Mouse (Mus musculus) cerebellum, postnatal 10 days (tissue): ENCODE results near the gene Gtf2ird1.
"Not testable (repeated sequence)": the region's sequence is repeated elsewhere in the genome, so short reads cannot be mapped to it uniquely, and the experiment has no call there.

Source experiments
- DNase-seq, 2 experiments: peaks; one replicate each; pipeline ENCODE4 v3.0.0; 2021; ENCODE audit warnings: mixed read lengths in 2 of 2

Gtf2ird1 gene

DNA sequence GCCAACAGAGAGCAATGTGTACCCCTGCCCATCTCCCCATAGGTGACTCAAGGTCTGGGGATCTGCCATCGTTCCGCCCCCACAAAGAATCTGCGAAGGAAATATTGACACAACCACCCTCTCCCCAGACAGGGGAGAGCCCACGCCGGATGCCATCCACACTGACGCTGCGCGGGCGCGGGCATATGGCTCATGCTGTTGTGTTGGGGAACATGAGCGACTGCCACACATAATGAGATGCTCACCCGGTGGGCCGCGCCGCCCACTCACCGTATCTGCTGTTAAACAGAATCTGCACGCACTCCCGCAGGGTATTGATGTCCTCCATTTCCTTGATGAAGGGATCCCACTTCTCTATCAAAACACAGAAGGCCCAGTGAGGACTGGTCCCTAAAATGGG lies 54.7 kb downstream of the Gtf2ird1 start:
- DNase-seq, result no peak

DNA sequence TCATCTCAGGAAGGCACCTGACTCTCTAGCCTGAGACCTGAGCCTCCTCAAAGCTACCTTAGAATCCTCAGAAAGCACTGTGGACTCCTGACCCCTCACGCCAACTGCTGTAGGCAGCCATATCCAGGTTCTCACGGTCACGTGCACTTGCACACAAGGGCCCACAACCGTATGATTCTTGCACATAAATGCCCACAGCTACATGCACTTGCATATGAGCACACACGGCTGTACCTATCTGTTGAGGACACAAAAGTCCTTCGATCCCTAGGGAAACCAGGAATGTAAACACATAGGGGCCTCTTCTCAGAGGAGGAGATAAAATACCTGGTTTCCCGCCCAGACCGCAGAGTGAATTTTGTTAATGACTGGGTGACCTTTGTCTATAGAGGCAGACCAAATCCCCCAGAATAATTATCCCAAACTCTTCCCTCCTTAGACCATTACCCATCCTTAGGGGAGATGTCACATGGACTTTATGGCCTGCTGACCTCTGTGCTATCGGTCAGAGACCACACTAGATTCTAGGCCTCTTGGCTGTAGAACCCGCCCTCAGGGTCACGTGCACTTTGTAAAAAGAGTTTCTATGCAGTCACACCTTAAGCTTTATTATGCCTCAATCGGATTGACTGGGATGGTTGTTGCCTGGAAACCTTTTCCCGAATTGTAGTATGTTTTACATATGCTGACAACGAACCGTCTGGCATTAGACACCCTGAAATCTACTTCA lies 58.9 kb downstream of the Gtf2ird1 start:
- no peak for DNase-seq

DNA sequence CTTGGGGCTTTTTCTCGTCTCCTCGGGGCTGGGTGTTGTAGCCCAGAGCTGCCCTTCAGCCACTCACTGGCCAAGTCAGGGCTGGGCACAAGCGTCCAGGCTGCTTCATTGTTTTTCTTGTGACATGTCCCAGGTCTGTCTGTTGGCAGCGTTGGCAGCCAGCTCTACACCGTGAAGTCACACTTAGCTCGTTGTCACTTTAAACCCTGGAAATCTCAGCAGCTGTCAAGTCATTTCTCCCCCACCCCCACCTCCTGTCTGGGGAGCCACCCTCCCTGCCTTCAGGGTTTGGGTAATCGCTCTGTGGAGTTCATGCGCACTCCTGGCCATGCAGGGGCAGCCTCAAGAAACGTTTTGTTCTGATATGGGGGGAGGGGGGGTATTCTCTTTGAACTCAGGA lies 60.0 kb downstream of the Gtf2ird1 start:
- DNase-seq, result no peak

DNA sequence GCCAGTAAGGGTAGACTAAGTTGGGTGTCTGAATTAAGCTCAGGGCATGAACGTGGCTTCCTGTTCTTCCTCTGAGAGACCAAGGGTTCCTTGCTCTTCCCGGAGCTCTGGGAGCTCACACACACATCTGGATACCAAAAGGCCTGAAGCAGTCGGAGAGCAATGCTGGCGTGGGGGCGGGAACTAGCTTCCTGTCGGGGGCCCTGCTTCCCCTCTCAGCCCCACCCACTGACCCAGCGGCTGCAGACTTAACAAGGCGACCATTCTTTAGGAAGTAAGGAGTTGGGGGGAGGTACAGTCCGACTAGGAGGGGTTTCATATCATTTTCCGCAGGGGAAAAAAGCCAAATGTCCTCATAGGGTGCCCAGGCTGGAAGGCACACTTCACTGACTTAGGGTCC lies 61.9 kb downstream of the Gtf2ird1 start:
- DNase-seq, result peak in 1 of 2 experiments; percentile 24

DNA sequence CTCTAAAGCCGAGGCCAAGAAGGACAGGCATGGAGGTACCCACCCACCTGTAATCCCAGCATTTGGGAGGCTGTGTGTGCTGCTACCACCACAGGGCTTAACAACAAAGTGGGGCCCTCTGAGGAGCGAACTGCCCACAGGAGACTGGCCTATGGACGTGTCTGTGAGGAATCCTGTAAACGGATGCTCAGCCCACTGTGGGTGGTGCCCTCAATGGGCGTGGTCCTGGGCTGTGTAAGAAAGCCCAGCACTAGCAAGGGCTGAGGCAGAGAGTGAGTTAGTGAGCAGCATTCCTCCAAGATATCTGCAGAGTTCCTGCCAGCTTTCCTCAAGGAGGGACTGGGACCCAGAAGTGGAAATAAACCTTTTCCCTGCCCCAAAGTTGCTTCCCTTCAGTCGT lies 62.9 kb downstream of the Gtf2ird1 start:
- no peak for DNase-seq

DNA sequence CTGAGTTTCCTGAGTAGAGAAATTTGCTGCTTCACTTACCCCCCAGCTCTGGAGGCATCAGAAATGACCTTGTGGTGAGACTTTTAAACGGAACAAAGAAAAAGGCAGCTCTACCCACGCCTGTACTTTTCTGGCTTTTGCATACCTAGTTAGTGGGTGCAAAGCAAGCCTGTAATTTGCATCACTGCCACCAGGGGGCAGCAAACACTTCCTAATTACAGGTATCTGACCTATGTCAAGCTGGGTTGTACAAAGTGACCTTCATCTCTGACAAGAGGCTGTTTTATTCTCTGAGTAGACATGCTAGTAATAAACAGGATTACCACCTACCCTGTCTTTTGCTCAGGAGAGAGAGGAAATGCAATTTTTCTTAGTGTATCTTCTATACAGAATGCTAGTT lies 71.4 kb downstream of the Gtf2ird1 start:
- DNase-seq, result peak; percentile 87 to 92

DNA sequence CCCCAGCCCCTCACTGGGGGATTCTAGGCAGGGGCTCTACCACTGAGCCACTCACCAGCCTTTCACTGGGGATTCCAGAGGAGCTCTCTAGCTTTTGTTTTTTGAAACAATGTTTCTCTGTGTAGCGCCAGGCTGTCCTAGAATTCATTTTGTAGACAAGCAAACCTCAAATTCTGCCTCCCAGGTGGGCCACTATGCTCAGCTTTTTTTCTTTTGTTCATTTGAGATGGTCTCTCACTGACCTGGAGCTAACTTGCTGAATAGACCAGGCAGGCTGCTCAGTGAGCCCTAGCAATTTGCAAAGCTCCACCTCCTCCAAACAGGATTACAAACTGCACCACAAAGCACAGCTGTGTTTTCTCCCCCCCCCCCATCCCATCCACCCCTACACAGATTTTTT lies 81.3 kb downstream of the Gtf2ird1 start:
- no peak for DNase-seq

DNA sequence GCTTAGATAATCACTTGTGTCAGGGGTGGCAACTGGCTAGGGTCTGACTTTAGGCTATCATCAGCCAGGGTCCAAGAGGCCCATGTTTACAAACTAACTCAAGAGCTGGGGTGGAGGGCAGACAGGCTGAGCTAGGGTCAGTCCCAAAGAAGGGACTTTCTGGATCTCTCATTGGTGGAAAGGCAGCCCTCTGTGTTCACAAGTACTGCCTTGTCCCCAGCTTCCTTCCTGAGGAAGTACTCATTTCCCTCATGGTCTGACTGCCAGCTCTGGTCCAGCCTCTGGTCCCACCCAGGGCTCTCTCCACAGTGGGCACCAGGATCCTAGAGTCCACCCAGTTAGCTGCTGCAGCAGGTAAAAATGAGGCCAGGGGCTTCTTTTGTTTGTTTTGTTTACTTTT lies 82.0 kb downstream of the Gtf2ird1 start:
- no peak for DNase-seq

DNA sequence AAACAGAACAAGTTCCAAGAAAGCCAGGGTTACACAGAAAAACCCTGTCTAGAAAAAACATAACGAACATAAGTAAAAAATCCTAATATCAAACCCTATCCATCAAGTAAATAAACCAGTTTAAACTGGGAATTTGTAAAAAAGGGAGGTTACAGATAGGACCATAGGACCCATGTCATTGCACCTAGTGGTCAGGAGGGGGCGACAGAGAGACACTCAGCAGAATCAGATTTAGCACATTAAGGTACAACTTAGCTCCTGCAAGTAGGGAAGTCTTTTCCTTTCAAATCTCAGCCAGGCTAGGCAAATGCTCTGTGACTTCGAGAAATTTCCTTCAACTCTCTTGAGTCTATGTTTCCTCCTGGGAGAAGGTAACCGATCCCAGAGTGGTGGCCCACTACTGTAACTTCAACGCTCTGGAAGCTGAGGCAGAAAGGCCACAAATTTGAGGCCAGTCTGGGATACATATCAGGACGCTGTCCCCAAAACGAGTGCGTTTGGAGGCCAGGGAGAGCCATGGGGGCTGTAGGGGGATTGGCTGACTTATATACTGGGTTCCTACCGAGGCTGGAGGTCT lies 82.5 kb downstream of the Gtf2ird1 start:
- peak; percentile 69 to 72 for DNase-seq

DNA sequence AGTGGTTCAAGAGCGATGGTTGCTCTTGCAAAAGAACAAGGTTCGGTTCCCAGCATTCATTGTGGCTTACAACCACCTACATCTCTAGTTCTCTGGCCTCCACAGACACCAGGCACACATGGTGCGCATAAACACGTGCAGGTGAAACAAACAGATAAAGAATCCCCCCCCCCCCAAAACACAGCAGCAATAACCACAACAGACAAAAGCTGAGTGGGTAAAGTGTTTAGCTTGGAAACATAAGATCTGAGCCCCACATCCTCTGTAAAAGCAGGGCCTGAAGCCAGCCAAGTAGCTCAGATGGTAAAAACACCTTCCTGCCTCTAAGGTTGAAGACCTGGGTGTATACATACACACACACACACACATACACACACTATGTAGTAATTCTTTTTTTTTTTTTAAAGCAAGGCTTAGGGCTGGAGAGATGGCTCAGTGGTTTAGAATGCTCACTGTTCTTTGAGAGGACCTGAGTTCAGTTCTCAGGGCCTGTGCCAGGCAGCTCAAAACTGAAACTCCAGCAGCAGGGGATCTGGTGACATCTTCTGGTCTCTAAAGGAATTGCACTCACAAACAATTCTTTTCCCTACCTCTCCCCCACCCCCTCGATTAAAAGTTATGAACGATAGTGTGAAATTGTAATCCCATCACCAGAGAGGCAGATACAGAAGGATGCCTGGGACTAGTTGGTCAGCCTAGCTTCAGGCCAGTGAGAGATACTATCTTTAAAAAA lies 83.4 kb downstream of the Gtf2ird1 start:
- DNase-seq, result no peak

DNA sequence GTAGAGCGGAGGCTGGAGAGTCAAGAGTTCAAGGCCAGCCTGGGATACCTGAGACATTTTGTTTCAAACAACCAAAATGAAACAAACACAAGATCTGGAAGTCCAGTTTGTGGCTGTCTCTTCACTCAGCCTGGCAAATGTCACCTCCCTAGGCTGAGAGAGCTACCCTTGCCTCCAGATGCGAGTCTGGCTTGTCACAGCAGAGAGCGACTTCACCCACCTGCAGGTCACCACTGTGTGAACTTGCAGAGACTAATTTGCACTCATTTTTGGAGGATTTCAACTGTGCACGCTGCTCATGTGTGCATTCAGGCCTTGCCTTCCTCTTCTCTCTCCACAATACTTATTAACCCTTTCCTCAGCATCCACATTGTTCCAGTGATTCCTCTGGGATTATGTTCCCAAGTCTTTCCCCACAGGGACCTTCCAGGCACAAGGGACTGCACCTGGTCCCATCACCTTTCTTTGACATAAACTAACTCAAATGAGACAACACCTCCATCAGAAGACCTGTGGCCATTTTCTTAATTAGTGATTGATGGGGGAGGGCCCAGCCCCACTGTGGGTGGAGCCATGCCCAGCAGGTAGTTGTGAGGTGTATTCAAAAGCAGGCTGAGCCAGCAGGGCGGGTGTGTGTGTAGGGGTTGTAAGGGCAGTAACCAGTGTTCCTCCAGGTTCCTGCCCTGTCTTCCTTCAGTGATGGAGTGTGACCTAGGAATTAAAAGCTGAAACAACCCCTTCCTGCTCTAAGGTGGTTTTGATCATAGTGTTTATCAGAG lies 84.8 kb downstream of the Gtf2ird1 start:
- no peak for DNase-seq

DNA sequence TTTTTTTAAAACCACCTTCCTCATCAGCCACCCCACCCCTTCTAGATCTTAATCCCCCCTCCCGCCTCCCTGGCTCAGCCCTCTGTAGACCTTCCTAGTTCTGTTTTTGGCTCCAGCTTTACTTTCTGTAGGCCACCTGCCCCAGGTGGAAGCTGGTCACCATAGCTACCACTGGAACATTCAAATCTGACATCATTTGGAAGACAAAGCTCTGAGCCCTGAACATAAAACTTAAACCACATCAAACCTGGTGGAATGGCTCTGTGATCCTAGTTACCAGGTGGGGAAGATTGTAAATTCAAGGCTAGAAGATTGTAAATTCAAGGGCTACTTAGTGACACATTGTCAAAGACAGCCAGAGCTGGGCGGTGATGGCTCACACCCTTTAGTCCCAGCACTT lies 85.7 kb downstream of the Gtf2ird1 start:
- DNase-seq, result no peak

DNA sequence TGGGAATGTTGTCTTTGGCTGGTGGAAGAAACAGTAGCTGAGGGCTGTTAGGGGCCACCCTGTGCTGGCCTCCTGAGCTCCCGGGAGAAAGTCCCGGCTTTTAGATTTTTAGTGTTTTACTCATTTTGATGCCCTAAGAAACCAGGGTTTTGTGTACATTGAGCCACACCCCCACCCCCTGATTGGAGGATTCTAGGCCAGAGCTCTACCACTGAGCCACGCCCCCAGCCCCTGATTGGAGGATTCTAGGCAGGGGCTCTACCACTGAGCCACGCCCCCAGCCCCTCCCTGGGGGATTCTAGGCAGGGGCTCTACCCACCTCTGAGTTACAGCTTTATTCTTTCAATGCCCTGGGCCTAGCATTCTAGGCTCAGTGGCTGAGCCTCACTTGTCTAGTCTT lies 97.4 kb downstream of the Gtf2ird1 start:
- no peak for DNase-seq

DNA sequence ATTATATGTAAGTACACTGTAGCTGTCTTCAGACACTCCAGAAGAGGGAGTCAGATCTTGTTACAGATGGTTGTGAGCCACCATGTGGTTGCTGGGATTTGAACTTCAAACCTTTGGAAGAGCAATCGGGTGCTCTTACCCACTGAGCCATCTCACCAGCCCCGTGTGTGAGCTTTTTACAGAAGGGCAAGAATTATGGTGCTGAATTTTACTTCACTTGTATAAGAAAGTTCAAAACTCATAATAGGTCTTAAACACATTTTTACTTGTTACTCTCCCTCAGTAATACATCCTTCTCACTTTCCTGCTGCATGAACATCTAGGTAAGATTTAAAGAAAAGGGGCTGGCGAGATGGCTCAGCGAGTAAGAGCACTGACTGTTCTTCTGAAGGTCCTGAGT lies 101.1 kb downstream of the Gtf2ird1 start:
- not testable (repeated sequence) for DNase-seq

DNA sequence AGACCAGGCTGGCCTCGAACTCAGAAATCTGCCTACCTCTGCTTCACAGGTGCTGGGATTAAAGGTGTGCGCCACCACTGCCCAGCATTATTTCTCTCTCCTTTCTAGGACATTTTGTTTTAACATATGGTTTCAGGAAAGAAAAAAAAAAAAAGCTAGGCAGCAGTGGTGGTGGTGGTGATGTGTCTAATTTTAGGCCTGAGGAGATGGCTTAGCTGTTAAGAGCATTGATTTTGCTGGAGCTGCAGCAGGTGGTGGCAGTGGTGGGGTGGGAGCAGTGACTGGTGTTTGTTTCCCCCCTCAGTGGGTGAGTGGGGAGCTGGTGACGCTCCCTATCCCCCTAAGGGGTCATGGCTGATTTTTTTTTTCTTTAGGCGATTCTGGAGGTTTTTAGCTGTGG lies 103.4 kb downstream of the Gtf2ird1 start:
- no peak for DNase-seq

DNA sequence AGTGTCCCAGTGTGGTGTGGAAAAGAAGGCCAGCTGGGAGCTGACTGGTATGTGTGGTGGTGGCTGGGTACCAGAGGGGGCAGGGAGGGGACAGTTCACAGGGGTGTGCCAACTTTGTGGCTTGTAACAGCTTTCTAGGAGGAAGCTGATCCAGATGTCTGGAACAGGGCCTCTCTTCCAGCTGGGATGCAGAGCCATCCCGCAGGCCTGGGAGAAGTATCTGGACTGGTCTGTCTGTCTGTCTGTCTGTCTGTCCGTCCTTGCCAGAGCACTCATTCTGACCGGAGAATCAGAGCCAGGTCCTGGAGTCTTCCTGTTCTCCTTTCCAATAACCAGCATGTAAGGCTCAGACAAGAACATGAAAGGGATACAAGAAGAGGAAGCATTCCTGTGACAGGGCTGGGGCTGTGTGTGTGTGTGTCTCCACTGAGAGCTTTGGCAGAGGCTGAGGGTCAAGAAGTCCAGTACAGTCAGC lies 104.0 kb downstream of the Gtf2ird1 start:
- DNase-seq, result peak; percentile 26 to 39

DNA sequence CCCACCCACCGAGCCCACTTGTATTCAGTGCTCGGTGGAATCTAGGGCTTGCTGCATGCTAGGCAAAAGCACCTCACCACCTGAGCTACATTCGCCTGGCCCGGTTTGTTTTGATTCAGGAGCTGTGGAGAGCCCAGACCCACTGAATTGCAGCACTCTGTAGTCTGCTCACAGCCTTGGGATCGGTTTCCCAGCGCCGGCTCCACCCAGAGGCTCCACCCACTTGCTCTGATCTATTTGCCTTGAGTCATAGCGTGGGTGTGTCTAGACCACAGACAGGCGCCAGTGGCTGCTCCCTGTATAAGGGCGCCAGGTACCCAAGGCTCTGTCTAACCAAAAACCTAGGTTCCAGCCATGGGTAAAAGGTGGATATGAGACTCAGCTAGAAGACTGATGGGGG lies 105.9 kb downstream of the Gtf2ird1 start:
- peak; percentile 31 to 34 for DNase-seq

DNA sequence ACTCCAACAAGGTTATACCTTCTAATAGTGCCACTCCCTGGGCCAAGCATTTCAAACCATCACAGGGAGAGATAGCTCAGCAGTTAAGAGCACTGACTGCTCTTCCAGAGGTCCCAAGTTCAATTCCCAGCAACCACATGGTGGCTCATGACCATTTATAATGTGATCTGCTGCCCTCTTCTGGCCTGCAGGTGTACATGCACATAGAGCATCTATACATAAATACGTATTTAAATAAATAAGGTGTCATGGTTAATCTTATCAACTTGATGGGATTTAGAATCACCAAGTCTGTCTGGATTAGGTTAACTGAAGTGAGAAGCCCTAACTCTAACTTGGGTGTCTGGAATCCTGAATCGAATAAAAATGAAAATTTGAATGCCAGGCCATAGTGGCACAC lies 109.5 kb downstream of the Gtf2ird1 start:
- peak; percentile 29 for DNase-seq

DNA sequence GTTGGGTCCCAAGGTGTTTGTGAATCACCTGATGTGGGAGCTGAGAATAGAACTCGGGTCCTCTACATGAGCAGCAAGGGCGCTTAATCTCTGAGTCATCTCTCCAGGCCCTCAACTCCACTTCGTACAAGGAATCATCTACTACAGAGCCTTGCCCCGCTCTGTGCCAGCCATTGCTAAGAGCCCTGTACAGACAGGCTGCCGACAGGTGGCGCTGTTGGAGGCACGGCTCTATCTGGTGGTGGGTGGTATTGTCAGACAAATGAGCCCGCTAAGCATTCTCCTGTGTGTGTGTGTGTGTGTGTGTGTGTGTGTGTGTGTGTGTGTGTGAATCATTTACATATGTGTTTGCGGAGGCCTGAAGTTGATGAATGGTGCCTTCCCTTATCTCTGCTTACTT lies 111.1 kb downstream of the Gtf2ird1 start:
- peak; percentile 45 to 52 for DNase-seq

DNA sequence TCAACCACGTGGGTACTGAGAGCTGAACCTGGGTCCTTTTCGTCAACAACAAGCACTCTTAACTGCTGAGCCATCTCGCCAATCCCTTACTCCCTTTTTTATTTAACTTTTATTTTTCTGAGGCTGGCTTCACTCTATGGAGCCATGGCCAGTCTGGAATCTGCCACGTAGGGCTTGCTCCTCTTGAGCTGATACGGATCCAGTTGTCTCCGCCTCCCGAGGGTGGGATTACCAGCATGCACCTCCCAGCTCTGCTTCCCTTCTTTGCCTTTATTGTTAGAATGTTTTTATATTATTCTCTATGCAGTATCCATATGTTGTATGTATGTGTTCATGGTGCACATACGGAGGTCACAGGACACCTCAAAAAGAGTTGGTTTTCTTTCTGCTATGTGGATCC lies 112.4 kb downstream of the Gtf2ird1 start:
- DNase-seq, result no peak

DNA sequence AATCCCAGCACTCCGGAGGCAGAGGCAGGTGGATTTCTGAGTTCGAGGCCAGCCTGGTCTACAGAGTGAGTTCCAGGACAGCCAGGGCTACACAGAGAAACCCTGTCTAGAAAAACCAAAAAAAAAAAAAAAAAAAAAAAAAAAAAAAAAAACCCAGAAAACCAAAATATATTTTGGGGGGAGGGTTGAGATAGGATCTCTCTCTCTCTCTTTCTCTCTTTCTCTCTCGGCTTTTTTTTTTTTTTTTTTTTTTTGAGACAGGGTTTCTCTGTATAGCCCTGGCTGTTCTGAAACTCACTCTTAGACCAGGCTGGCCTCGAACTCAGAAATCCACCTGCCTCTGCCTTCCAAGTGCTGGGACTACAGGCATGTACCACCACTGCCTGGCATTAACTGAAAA lies 113.0 kb downstream of the Gtf2ird1 start:
- not testable (repeated sequence) for DNase-seq

DNA sequence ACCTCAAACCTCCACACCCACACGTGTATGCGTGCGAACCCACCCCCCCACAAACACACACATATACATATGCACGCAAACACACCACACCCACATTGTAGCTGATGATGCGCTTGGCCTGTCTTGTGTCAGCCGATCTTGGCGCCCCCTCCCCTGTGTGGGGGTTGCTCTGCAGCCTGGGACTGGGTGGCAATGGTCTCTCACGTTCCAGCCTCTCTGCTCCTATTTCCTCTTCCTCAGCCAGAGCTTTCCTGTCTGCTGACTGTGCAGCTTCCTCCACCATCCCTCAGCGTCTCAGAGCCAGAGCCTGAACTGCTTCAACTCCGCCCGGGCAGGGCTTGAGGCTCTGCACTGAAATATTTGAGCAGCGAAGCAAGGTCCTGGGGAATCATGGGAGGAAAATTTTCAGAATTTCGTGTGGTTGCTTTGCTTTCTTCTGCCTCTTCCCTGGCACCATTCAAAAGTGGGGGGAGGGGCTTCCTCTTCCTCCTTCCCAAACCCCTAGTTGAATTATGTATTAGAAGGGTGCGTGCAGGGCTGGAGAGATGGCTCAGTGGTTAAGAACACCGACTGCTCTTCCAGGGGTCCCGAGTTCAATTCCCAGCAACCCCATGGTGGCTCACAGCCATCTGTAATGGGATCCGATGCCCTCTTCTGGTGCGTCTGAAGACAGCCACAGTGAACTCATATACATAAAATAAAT lies 113.9 kb downstream of the Gtf2ird1 start:
- no peak for DNase-seq

DNA sequence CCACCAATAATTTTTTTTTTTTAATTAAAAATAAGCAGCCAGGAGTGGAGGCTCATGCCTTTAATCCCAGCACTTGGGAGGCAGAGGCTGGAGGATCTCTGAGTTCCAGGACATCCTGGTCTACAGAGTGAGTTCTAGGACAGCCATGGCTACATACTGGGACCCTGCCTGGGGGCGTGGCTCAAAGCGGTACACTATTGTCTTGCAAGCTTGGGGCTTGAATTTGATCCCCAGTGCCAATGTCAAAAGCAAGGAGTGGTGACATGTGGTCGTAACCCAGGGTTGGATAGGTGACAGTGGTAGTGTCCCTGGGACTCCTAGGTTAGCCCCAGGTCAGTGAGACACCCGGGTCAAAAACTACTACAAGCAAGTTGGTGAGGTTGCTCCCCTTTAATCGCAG lies 114.8 kb downstream of the Gtf2ird1 start:
- DNase-seq, result no peak
